Mouse (Mus musculus) liver, embryonic 15.5 days (tissue): ENCODE measurements around the gene Cuta. TPM values are rescaled to one million over a fixed set of nuclear protein-coding genes. Genes with fewer than 3 reads are reported as not detected.

Experiments
- ATAC-seq: fragments of 200-750 bp; cut with Nextera tagmentation; 2 replicates; pipeline ENCODE4 v1.8.0; 2017; ENCODE audit warnings: moderate number of reproducible peaks, mild to moderate bottlenecking, moderate library complexity; ENCODE audit not compliant: insufficient read depth
- H3K27ac ChIP-seq: fragments of 300-500 bp; sonication (generic); replicated peaks from 2 replicates; pipeline ENCODE4 v1.5.1; 2015; ENCODE audit warnings: mild to moderate bottlenecking, inconsistent platforms
- H3K27me3 ChIP-seq: fragments of 300-500 bp; sonication (generic); 2 replicates; pipeline ENCODE4 v1.6.1; 2015; ENCODE audit warnings: mild to moderate bottlenecking, inconsistent platforms
- H3K36me3 ChIP-seq: fragments of 300-500 bp; sonication (generic); replicated peaks from 2 replicates; pipeline ENCODE4 v1.6.1; 2015; ENCODE audit warnings: moderate library complexity, mild to moderate bottlenecking, inconsistent platforms
- H3K4me1 ChIP-seq: fragments of 300-500 bp; sonication (generic); replicated peaks from 2 replicates; pipeline ENCODE4 v1.6.1; 2015; ENCODE audit warnings: inconsistent platforms
- H3K4me2 ChIP-seq: fragments of 300-500 bp; sonication (generic); 2 replicates; pipeline ENCODE4 v1.6.1; 2015; ENCODE audit warnings: moderate library complexity, mild to moderate bottlenecking, inconsistent platforms
- H3K4me3 ChIP-seq: fragments of 300-500 bp; sonication (generic); replicated peaks from 2 replicates; pipeline ENCODE4 v1.5.1; 2015; ENCODE audit warnings: mild to moderate bottlenecking, inconsistent platforms
- H3K9ac ChIP-seq: fragments of 300-500 bp; sonication (generic); 2 replicates; pipeline ENCODE4 v1.6.1; 2015; ENCODE audit warnings: moderate library complexity, mild to moderate bottlenecking, inconsistent platforms
- H3K9me3 ChIP-seq: fragments of 300-500 bp; sonication (generic); replicated peaks from 2 replicates; pipeline ENCODE4 v1.6.1; 2016; ENCODE audit warnings: inconsistent platforms
- WGBS: fragments of 180-500 bp; shearing (Covaris S2); methylation state at CpG from one replicate; pipeline ENCODE4 v1.1.7; 2015; ENCODE audit warnings: mixed read lengths; ENCODE audit not compliant: insufficient replicate concordance; 5-methylcytosine and 5-hydroxymethylcytosine counted together
- polyA plus RNA-seq: library from polyadenylated mRNA; unstranded; fragments of >200 nt; fragmentation: Nextera tagmentation; extraction: Ambion mirVana; gene quantifications from 2 replicates; pipeline ENCODE4 v1.2.1, GENCODE M21; 2015

Gene Cuta
- polyA plus RNA-seq, 1 experiment from 2014 or later, result 85.9 TPM

DNA sequence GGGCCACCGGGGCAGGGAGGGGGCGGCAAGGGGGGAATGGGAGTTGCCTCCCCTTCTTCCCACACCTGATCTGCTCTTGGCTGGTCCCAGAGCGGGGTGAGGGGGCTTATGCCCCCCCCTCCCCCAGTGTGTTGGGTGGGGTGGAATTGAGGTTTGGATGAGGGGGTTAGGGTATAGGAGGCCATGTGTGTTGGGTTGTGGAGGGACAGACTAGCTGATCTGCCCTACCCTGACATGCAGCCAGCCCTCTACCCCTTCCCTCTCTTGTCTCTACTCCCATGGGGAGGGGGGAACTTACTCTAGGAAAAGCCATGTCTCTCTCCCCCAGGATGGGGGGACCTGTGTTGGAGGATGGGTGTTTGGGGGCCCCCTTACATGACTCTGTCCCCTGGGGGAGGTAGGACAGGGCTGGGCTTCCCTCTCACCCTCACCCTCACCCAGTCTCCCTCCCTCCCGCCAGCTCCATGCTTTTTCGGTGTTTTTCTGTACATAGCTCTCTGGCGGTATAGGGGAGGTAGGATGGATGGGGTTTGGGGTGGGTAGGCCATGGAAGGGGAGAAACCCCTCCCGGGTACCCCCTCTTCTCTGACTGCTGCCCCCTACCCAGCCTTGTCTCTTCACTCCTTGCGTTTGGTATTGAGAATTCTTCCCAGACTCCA lies 32.0 kb upstream of the Cuta start:
- no peaks in the 10 kb centered on the region for H3K9me3 ChIP-seq
- H3K27me3 ChIP-seq, result no peaks in the 10 kb centered on the region
- peak overlapping the region; percentile 88; the same call in 1 of the 2 replicates for H3K9ac ChIP-seq
- peak overlapping the region; percentile 84; the same call in 1 of the 2 replicates for H3K27ac ChIP-seq
- H3K4me1 ChIP-seq, result peaks cover 51% of the 10 kb centered on the region
- 65% methylated on average over 8 of the region's 8 CpGs for WGBS
- no peak for ATAC-seq
- H3K36me3 ChIP-seq, result peaks cover 21% of the 10 kb centered on the region
- peak overlapping the region; percentile 98 for H3K4me2 ChIP-seq
- H3K4me3 ChIP-seq, result peak overlapping the region; percentile 84

DNA sequence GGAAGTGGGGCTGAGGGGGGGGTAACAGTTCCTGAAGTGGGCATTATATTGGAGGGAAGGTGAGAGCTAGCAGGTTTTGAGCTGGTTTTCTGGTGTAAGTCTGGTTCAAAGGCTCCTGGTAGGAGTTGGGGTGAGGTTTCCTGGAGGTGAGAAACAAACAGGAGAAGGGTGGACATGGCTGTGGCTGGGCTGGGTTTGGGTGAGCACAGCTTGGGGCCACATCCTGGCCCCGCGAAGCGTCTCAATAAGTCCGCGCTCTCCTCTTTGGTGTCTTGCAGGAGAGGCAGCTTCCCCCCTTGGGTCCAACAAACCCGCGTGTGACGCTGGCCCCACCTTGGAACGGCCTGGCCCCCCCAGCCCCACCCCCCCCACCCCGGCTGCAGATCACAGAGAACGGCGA lies 30.9 kb upstream of the Cuta start:
- no peaks in the 10 kb centered on the region for H3K27me3 ChIP-seq
- H3K27ac ChIP-seq, result no peak overlapping the region
- no peak overlapping the region for H3K4me3 ChIP-seq
- H3K9ac ChIP-seq, result no peak overlapping the region
- peaks cover 40% of the 10 kb centered on the region for H3K4me1 ChIP-seq
- H3K9me3 ChIP-seq, result no peaks in the 10 kb centered on the region
- no peak overlapping the region for H3K4me2 ChIP-seq
- H3K36me3 ChIP-seq, result peaks cover 9% of the 10 kb centered on the region
- no peak for ATAC-seq
- WGBS, result 59% methylated on average over 12 of the region's 12 CpGs

DNA sequence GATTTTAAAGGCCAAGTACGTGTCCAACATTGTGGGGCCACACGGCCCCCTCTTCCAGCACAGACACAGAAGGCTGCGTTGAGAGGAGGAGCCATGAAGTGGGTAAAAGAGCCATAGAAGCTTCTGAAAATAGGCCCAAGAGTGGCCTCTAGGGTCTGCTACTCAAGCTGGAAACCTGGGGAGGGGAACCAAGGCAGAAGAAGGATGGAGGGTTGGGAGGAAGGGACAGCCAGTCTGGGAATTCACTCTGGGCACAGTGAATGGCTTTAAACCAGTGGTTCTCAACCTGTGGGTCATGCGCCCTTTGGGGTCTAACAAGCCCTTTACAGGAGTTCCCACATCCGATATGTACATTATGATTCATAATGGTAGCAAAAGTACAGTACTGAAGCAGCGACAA lies 29.9 kb upstream of the Cuta start:
- no peak overlapping the region for H3K4me3 ChIP-seq
- H3K4me2 ChIP-seq, result no peak overlapping the region
- no peaks in the 10 kb centered on the region for H3K27me3 ChIP-seq
- ATAC-seq, result no peak
- no peak overlapping the region for H3K9ac ChIP-seq
- WGBS, result 75% methylated on average over 6 of the region's 6 CpGs
- H3K9me3 ChIP-seq, result no peaks in the 10 kb centered on the region
- peaks cover 33% of the 10 kb centered on the region for H3K4me1 ChIP-seq
- H3K27ac ChIP-seq, result no peak overlapping the region
- no peaks in the 10 kb centered on the region for H3K36me3 ChIP-seq

DNA sequence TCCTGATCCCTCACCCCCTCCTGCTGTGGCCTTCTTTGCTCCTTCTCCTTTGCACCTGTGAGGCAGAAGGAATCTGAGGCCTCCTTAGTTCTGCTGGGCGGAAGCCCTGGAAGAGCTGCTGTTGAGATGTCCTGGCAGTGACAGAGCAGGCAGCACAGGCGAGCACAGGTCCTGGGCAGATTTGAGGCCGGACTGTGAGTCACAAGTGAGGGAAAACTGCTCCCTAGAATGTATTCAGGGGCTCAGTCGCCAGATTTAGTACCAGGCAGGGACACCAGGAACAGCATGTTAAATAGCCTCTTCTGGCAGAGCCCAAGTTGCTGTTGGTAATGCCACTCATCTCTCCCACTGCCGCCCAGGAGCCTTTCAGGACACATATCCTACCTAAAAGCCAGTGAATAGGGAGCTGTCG lies 28.8 kb upstream of the Cuta start:
- 0 out of 2 replicates have a peak overlapping the region, but pooled peaks have one; percentile 8 for H3K9ac ChIP-seq
- H3K27ac ChIP-seq, result no peak overlapping the region
- H3K27me3 ChIP-seq, result no peaks in the 10 kb centered on the region
- WGBS, result 69% methylated on average over 6 of the region's 6 CpGs
- ATAC-seq, result no peak
- no peak overlapping the region for H3K4me3 ChIP-seq
- no peaks in the 10 kb centered on the region for H3K36me3 ChIP-seq
- H3K4me1 ChIP-seq, result peaks cover 24% of the 10 kb centered on the region
- H3K4me2 ChIP-seq, result no peak overlapping the region
- no peaks in the 10 kb centered on the region for H3K9me3 ChIP-seq

DNA sequence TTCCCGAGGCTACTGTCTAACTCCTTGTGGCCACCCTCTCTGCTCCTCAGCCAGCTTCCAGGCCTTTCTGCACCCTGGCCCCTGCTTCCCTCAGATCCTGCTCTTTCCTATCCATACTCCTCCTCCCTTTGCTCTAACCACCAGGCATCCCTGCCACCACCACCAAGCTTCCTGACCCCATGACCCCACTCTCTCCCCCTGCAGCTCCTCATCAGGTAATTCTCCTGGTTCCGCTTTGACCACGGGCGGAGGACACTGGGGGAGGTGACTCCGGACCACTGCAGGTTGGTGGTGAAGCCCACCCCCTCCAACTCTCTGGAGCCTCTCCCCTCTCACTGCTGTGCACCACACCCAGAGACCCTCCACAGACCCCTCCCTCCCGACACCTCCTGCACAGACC lies 28.1 kb upstream of the Cuta start:
- no peak overlapping the region for H3K4me3 ChIP-seq
- peaks cover 21% of the 10 kb centered on the region for H3K4me1 ChIP-seq
- no peak overlapping the region for H3K9ac ChIP-seq
- no peak for ATAC-seq
- no peaks in the 10 kb centered on the region for H3K9me3 ChIP-seq
- no peaks in the 10 kb centered on the region for H3K36me3 ChIP-seq
- no peak overlapping the region for H3K27ac ChIP-seq
- 78% methylated on average over 6 of the region's 6 CpGs for whole genome bisulfite sequencing
- H3K27me3 ChIP-seq, result no peaks in the 10 kb centered on the region
- no peak overlapping the region for H3K4me2 ChIP-seq

DNA sequence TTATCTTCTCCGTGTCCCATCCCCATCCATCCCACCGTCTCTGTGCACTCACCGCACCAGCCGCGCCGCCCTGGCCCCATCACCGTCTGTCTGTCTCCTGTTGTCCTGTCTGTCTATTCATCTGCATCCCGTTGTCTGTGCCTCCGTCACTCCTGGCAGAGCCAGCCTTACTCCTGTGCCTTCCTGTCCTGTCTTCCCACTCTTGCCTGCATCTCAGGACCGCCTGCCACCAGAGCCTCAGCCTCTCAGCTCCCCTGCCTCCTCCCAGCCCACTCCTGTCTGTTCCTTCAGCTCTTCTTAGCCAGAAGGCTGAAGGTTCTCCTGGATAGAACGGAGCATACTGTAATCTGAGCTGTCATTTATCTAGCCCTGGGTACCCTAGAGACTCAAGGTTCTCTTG lies 27.6 kb upstream of the Cuta start:
- Histone ChIP-seq H3K27me3 (no peaks in the 10 kb centered on the region), H3K9ac (no peak overlapping the region), H3K9me3 (no peaks in the 10 kb centered on the region), H3K4me3 (no peak overlapping the region), H3K4me1 (peaks cover 16% of the 10 kb centered on the region), H3K4me2 (no peak overlapping the region), H3K36me3 (no peaks in the 10 kb centered on the region), H3K27ac (no peak overlapping the region)
- 86% methylated on average over 11 of the region's 11 CpGs for WGBS
- no peak for ATAC-seq

DNA sequence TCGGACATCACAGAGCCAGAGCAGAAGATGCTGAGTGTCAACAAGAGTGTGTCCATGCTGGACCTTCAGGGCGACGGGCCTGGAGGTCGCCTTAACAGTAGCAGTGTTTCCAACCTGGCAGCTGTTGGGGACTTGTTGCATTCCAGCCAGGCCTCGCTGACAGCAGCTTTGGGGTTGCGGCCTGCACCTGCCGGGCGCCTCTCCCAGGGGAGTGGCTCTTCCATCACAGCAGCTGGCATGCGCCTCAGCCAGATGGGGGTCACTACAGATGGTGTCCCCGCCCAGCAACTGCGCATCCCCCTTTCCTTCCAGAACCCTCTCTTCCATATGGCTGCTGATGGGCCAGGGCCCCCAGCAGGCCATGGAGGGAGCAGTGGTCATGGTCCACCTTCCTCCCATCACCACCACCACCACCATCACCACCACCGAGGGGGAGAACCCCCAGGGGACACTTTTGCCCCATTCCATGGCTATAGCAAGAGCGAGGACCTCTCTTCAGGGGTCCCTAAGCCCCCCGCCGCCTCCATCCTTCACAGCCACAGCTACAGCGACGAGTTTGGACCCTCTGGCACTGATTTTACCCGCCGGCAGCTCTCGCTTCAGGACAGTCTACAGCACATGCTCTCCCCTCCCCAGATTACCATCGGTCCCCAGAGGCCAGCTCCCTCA lies 22.3 kb upstream of the Cuta start:
- ATAC-seq, result no peak
- 89% methylated on average over 21 of the region's 21 CpGs for WGBS
- Histone ChIP-seq H3K4me1 (peaks cover 27% of the 10 kb centered on the region), H3K36me3 (no peaks in the 10 kb centered on the region), H3K27ac (no peak overlapping the region), H3K4me2 (no peak overlapping the region), H3K9ac (no peak overlapping the region), H3K4me3 (no peak overlapping the region), H3K27me3 (no peaks in the 10 kb centered on the region), H3K9me3 (no peaks in the 10 kb centered on the region)

DNA sequence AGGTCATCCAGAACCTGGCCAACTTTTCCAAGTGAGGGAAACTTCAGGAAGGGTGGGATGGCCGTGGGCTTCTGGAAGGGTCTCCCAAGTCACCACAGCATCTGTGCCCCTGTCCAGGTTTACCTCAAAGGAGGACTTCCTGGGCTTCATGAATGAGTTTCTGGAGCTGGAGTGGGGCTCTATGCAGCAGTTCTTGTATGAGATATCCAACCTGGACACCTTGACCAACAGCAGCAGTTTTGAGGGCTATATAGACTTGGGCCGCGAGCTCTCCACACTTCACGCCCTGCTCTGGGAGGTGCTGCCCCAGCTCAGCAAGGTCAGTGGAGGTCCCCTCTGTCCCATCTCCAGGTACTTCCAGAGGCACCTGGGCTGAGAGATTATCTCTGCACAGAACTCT lies 20.4 kb upstream of the Cuta start:
- no peak for ATAC-seq
- WGBS, result 85% methylated on average over 4 of the region's 4 CpGs
- H3K27me3 ChIP-seq, result no peaks in the 10 kb centered on the region
- H3K36me3 ChIP-seq, result no peaks in the 10 kb centered on the region
- H3K4me3 ChIP-seq, result no peak overlapping the region
- H3K4me2 ChIP-seq, result no peak overlapping the region
- no peak overlapping the region for H3K9ac ChIP-seq
- H3K4me1 ChIP-seq, result peaks cover 46% of the 10 kb centered on the region
- no peak overlapping the region for H3K27ac ChIP-seq
- no peaks in the 10 kb centered on the region for H3K9me3 ChIP-seq

DNA sequence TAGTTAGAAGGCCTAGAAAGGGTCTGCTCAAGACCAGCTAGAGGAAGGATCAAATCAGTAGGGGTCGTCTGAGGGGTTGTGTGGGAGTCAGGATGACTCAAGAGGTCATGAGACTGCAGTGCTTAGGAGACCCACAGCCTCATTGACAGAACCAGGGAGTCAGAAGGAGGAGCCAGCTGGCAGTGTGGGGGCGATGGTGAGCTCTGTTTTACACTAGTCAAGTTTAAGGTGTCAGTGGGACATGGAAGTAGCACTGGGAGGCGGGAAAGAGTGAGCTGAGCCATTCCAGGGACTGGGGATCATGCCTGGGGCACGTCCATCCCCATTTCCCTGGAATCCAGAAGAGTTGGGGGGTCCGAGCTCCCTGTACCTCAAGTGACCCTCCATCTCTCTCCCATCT lies 19.5 kb upstream of the Cuta start:
- ATAC-seq, result no peak
- Histone ChIP-seq H3K27ac (peak overlapping the region; percentile 16; the same call in 1 of the 2 replicates), H3K27me3 (peaks cover 2% of the 10 kb centered on the region; the same call in 1 of the 2 replicates), H3K4me2 (no peak overlapping the region), H3K9ac (no peak overlapping the region), H3K4me1 (peaks cover 54% of the 10 kb centered on the region), H3K4me3 (no peak overlapping the region), H3K36me3 (no peaks in the 10 kb centered on the region), H3K9me3 (no peaks in the 10 kb centered on the region)
- WGBS, result 59% methylated on average over 5 of the region's 5 CpGs

DNA sequence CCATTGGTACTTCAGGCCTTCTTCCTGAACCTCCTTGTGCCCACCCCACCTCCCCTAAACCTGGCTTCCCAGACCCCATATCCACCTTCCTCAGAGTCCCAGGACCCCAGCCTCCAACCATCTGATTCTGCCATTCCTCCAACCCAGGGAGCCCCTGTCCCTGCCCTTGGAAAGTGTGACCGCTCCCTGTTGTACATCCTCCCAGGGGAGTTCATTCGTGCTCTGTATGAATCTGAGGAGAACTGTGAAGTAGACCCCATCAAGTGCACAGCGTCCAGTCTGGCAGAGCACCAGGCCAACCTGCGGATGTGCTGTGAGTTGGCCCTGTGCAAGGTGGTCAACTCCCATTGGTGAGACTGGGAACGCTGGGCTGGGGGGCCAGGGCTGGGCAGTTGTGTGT lies 18.5 kb upstream of the Cuta start:
- Histone ChIP-seq H3K4me2 (peak overlapping the region; percentile 74), H3K36me3 (no peaks in the 10 kb centered on the region), H3K9ac (no peak overlapping the region), H3K4me1 (peaks cover 64% of the 10 kb centered on the region), H3K4me3 (no peak overlapping the region), H3K27ac (peak overlapping the region; percentile 89; the same call in 1 of the 2 replicates), H3K27me3 (peaks cover 9% of the 10 kb centered on the region), H3K9me3 (no peaks in the 10 kb centered on the region)
- 91% methylated on average over 5 of the region's 5 CpGs for WGBS
- no peak for ATAC-seq

DNA sequence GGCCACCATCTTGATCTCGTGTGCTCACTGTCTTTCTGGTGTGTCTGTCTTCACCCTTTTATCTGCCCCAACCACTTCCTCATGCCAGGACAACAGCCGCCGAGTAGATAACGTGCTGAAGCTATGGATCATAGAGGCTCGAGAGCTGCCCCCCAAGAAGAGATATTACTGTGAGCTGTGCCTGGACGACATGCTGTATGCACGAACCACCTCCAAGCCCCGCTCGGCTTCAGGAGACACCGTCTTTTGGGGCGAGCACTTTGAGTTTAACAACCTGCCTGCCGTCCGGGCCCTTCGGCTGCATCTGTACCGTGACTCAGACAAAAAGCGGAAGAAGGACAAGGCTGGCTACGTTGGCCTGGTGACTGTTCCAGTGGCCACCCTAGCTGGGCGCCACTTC lies 17.5 kb upstream of the Cuta start:
- WGBS, result 21% methylated on average over 18 of the region's 18 CpGs
- H3K36me3 ChIP-seq, result no peaks in the 10 kb centered on the region
- H3K9ac ChIP-seq, result peak overlapping the region; percentile 53
- ATAC-seq, result peak; percentile 84
- H3K4me1 ChIP-seq, result peaks cover 74% of the 10 kb centered on the region
- H3K27ac ChIP-seq, result peak overlapping the region; percentile 89
- peaks cover 19% of the 10 kb centered on the region for H3K27me3 ChIP-seq
- peak overlapping the region; percentile 43 for H3K4me3 ChIP-seq
- peak overlapping the region; percentile 74 for H3K4me2 ChIP-seq
- H3K9me3 ChIP-seq, result no peaks in the 10 kb centered on the region
